Mouse (Mus musculus) testis, adult 2 months (tissue): ENCODE data around the gene Rpsa. TPM values are rescaled to one million over a fixed set of nuclear protein-coding genes. Genes with fewer than 3 reads are reported as not detected.

Experiments
- H3K27ac ChIP-seq: fragments of 200-500 bp; 2 replicates; pipeline ENCODE4 v1.5.1; 2012; ENCODE audit warnings: low read depth, low read length; ENCODE audit not compliant: control insufficient read depth, insufficient read depth
- H3K27me3 ChIP-seq: fragments of 200-500 bp; 2 replicates; pipeline ENCODE4 v1.6.1; 2012; ENCODE audit warnings: mild to moderate bottlenecking, low read length, moderate library complexity; ENCODE audit not compliant: control insufficient read depth, insufficient read depth
- H3K36me3 ChIP-seq: fragments of 200-500 bp; 2 replicates; pipeline ENCODE4 v1.6.1; 2012; ENCODE audit warnings: mild to moderate bottlenecking, low read length; ENCODE audit not compliant: control insufficient read depth, insufficient read depth
- H3K4me1 ChIP-seq: fragments of 200-500 bp; 2 replicates; pipeline ENCODE4 v1.6.1; 2012; ENCODE audit warnings: low read length; ENCODE audit not compliant: control insufficient read depth, insufficient read depth
- H3K4me3 ChIP-seq: fragments of 200-500 bp; 2 replicates; pipeline ENCODE4 v1.5.1; 2012; ENCODE audit warnings: low read depth, mild to moderate bottlenecking, low read length, moderate library complexity, mixed read lengths; ENCODE audit not compliant: control insufficient read depth
- CTCF ChIP-seq: fragments of 200-500 bp; IDR thresholded peaks from 2 replicates; pipeline ENCODE4 v1.5.1; 2012; ENCODE audit warnings: low read depth, mild to moderate bottlenecking, inconsistent platforms, low read length, moderate library complexity; ENCODE audit not compliant: control insufficient read depth, insufficient read depth, insufficient replicate concordance
- POLR2A ChIP-seq: fragments of 200-500 bp; IDR thresholded peaks from 2 replicates; pipeline ENCODE4 v1.6.1; 2012; ENCODE audit warnings: low read depth, mild to moderate bottlenecking, inconsistent platforms, low read length, moderate library complexity; ENCODE audit not compliant: control insufficient read depth
- polyA plus RNA-seq: library from polyadenylated mRNA; depleted of rRNA; stranded (reverse); fragments of >200 nt; gene quantifications from 2 replicates; pipeline ENCODE4 v1.2.3, GENCODE M21; 2012

The Rpsa gene
- polyA plus RNA-seq, 1 experiment, result 318 TPM

DNA sequence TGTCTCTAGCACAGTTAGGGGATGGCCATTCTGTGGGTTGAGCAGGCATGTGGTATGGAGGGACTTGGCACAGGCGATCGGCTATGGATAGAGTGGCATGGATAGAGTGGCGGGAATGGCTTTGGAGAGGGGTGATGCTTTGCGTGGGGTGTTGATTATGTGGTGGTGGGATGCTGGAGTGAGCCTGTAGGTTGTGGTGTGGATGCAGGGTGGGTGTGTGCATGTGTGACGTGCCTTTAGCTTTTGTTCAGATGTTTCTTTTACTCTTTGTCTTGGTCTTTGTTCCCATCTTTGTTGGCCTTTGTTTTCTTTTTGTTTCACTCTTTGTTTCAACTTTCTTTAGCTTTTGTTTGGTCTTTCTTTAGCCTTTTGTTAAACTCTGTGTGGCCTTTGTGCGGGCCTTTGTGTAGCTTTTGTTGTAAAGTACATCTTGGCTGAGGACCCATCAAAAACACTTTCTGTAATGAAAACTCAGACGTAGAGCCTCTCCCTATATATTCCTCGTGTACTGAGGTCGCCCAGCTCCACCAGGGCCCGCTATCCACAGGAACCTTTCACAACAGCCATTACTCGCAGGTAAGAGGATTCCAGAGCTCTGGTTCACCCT lies 21.8 kb downstream of the Rpsa start, which contains the start of gene Mobp:
Mobp (plus strand) TSS at position 486 of the 607 bp plus-strand sequence.
- Histone ChIP-seq H3K4me1 (no peaks in the 10 kb centered on the region), H3K4me3 (no peak within 1 kb of the TSS), H3K36me3 (no peaks in the 10 kb centered on the region), H3K27me3 (no peaks in the 10 kb centered on the region), H3K27ac (no peak within 1 kb of the TSS)
- no peak for TF ChIP-seq CTCF
- no peak for TF ChIP-seq POLR2A

DNA sequence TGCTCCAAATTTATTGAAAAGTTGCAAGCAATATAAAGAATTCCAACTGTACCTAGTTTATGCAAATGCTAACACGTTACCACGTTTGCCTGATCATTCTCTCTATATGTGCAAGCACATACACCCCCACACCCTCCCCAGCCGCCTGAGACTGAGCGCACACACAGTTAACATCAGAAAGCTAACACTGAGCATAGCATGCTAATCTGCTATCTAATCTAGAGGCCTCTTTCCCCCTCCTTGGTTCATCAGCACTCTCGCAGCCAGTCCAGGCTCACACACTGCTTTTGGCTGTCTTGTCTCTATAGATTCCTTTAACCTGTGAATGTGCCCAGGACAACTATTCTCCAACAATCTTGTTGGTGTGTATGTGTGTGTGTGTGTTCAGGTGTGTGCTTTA lies 23.7 kb downstream of the Rpsa start:
- Histone ChIP-seq H3K27ac (no peak overlapping the region), H3K4me3 (no peak overlapping the region), H3K4me1 (no peaks in the 10 kb centered on the region), H3K36me3 (no peaks in the 10 kb centered on the region), H3K27me3 (no peaks in the 10 kb centered on the region)
- TF ChIP-seq POLR2A, result no peak
- no peak for TF ChIP-seq CTCF

DNA sequence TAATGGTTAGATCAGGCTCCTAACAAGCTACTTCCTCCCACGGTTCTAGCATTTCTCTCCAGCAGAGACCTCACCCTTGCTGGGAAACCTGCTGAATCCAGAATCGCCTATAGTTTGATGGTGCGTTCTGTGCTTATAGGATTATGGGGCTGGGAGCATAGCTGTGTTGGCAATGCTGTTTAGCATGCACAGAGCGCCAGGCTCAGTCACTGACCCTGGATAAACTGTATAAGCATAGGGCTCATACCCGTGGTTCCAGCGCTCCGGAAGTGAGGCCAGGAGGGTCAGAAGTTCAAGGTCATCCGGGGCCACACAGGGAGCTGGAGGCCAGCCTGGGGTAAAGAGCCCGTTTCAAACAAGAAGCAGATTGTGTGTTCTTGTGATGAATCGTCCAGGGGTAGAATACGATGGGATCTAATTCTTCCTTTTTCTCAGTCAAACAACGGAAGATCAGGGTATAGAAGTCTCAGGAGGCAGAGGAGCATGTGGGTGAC lies 24.5 kb downstream of the Rpsa start:
- no peaks in the 10 kb centered on the region for H3K27me3 ChIP-seq
- H3K27ac ChIP-seq, result no peak overlapping the region
- no peak overlapping the region for H3K4me3 ChIP-seq

DNA sequence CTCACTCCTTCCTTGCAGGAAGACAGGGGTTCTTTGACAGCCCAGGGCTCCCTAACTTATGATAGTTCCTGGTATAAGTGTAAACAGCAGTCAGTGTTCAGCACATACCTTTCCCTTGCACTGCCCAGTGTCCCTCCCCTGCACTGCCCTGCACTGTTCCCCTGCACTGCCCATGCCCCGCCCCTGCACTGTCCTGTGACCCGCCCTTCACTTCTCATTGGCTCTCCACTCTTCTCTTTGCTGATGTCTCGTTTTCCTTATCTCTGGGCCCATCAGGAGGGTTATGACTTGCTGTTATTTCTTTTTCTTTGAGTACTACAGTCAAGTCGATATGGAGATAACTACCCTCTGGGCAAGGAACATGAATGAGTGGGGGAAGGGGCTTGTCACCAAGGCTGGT lies 30.6 kb downstream of the Rpsa start:
- no peak for TF ChIP-seq POLR2A
- TF ChIP-seq CTCF, result no peak
- Histone ChIP-seq H3K4me3 (no peak overlapping the region), H3K4me1 (no peaks in the 10 kb centered on the region), H3K27ac (no peak overlapping the region), H3K27me3 (no peaks in the 10 kb centered on the region), H3K36me3 (no peaks in the 10 kb centered on the region)

More for the DNA sequence above, 24.5 kb downstream of the Rpsa start:
- Histone ChIP-seq H3K4me1 (no peaks in the 10 kb centered on the region), H3K36me3 (no peaks in the 10 kb centered on the region)
- TF ChIP-seq CTCF (no peak), POLR2A (no peak)

DNA sequence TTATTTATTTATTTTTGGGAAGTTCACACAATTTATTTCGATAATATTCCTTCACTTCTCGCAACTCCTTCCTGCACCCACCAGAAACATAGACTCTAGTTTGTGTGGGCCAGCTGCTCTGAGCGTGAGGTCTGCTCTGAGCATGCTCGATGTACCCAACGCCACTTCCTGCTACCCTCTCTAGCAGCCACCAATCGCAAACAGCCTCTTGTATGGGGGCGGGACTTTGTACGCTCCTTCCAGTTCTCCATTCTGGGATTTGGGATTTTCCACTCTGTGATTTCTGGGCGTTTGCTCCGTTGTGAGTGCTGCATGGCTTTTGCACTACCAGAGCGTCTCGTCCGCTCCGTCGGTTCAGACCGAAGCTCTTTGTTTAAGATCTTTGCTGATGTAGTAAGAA lies 36.4 kb downstream of the Rpsa start:
- Histone ChIP-seq H3K4me3 (peak overlapping the region; percentile 80), H3K36me3 (no peaks in the 10 kb centered on the region), H3K4me1 (no peaks in the 10 kb centered on the region), H3K27ac (no peak overlapping the region), H3K27me3 (no peaks in the 10 kb centered on the region)
- TF ChIP-seq CTCF, result no peak
- TF ChIP-seq POLR2A, result no peak

DNA sequence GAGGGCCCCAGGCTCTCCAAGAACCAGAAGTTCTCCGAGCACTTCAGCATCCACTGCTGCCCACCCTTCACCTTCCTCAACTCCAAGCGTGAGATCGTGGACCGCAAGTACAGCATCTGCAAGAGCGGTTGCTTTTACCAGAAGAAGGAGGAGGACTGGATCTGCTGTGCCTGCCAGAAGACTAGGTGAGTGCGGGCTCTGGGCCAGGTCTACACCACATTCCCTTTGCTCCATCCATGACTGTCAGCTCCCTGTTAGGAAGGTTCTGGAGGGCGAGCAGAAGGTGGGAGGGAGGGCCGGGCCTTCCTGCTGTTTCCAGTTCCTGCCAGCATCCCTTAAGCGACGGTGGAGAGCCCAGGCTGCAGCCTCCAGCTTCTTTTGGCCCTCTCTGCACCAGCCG lies 40.3 kb downstream of the Rpsa start:
- no peak overlapping the region for H3K4me3 ChIP-seq
- H3K36me3 ChIP-seq, result no peaks in the 10 kb centered on the region
- H3K27me3 ChIP-seq, result no peaks in the 10 kb centered on the region
- no peak overlapping the region for H3K27ac ChIP-seq
- no peaks in the 10 kb centered on the region for H3K4me1 ChIP-seq
- TF ChIP-seq CTCF (no peak), POLR2A (no peak)

DNA sequence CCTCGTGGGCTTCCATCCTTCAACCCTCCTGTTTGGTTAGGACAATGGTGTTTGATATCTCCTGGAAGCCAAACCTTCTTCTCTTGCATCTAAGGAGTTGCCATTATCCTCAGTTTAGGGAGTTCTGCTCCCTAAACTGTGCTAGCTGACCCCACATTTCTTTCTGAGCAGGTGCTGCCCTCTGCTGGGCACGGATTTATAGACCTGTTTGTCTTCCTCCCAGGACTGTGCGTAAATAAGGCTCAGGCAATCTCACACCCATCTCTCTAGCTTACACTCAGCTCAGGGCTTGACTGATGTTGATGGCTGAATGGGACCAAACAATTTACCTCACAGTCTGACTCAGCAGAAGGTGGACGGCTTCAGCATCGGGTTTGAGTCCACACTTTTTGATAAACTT lies 43.8 kb downstream of the Rpsa start:
- Histone ChIP-seq H3K4me3 (no peak overlapping the region), H3K27me3 (no peaks in the 10 kb centered on the region), H3K4me1 (peaks cover 3% of the 10 kb centered on the region), H3K36me3 (no peaks in the 10 kb centered on the region), H3K27ac (no peak overlapping the region)
- peak; percentile 43; the same call in 1 of the 2 replicates for TF ChIP-seq CTCF
- TF ChIP-seq POLR2A, result no peak
